Mouse (Mus musculus): ENCODE results near the gene Spred2. TPM values are rescaled to one million over a fixed set of nuclear protein-coding genes. Genes with fewer than 3 reads are reported as not detected.
A peak's percentile ranks its signal among the peaks of the same experiment; 100 is the strongest.

The Spred2 gene
- polyA plus RNA-seq, 1 experiment from 2014 or later = 3.5 TPM

DNA sequence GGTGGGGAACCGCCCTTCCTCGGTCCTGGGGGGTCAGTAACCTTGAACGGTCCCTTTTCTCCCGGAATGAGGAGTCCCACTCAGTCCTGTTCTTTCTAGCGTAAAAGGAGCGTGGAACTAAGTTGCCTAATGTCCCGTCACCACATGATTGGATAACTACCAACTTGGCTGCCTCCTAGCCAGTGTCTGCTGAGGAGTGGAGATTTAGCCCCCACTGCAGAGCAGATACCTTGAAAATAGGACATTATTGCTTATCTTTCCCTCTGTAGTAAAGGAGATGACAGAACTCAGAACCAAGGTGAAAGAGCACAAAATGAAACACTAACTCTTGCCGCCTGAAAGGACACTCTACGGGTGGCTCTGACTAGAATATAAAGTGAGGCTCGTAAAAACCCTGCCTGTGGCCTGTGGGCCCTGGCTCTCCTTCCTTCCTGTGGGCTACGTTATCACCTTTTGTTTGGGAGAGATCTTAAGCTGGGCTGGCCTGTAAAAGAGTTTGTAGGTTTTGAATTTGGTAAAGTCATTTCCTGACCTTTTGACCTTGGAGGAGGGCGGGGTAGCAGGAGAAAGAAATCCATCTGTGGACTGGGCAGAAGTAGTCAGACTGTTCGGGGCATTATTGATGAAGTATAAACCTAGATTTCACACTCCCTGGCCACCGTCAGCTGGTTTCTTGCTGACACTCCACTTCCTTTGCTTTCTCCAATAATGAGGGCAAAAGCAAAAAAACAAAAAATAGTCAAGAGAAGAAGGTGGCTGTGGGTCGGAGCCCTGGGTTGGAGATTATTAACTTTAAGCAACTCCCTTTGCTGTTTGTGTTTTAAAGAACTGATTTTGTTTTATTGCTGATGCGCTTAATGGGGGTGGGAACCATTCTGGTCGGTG lies 62.9 kb downstream of the Spred2 start:
- H3K9ac ChIP-seq (ENCODE audit: low read length) = no peak overlapping the region
- no peaks in the 10 kb centered on the region for H3K36me3 ChIP-seq (ENCODE audit: control insufficient read depth, insufficient read depth, low read length)
- H3K9me3 ChIP-seq (ENCODE audit: control insufficient read depth, low read length) = no peaks in the 10 kb centered on the region
- 30% methylated on average over 17 of the region's 17 CpGs for WGBS
- TF ChIP-seq CTCF (IDR thresholded peaks at IDR 0.05; ENCODE audit: low read depth) (no peak), EP300 (optimal IDR thresholded peaks at IDR 0.05) (no peak)
- DNase-seq (ENCODE audit: low spot score) (peak; percentile 14), ATAC-seq (ENCODE audit: low FRiP score, low TSS enrichment) (no peak)
- no peak overlapping the region for H3K4me3 ChIP-seq (ENCODE audit: low read depth, low read length)
- H3K4me2 ChIP-seq (replicated peaks; ENCODE audit: low read depth) = no peak overlapping the region; the same call in 1 of the 2 replicates
- no peaks in the 10 kb centered on the region for H3K27me3 ChIP-seq (ENCODE audit: control insufficient read depth, insufficient read depth, low read length)
- peaks cover 7% of the 10 kb centered on the region for H3K4me1 ChIP-seq (replicated peaks; ENCODE audit: control insufficient read depth, insufficient read depth)
- H3K27ac ChIP-seq (replicated peaks) = peak overlapping the region; percentile 69

DNA sequence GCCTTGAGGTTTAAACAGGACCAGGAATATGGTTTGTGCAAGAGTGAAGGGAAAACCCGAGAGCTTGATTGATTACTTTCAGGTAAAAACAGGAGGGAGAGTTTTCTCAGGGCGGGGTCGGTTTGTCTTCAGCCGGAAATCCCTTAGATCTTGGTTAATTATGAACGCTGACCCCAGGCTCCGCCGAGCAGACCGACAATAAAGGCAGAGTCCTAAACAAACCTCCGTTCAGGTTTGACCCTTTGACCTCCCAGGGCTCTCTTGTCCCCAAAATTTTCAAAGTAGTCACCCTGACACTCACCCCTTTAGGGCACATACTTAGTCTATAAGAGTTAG lies 63.5 kb downstream of the Spred2 start:
- Histone ChIP-seq H3K4me2 (replicated peaks; ENCODE audit: low read depth) (no peak overlapping the region), H3K36me3 (ENCODE audit: control insufficient read depth, insufficient read depth, low read length) (no peaks in the 10 kb centered on the region), H3K4me3 (ENCODE audit: low read depth, low read length) (no peak overlapping the region), H3K9ac (ENCODE audit: low read length) (no peak overlapping the region), H3K4me1 (replicated peaks; ENCODE audit: control insufficient read depth, insufficient read depth) (peaks cover 11% of the 10 kb centered on the region), H3K27ac (replicated peaks) (no peak overlapping the region), H3K27me3 (ENCODE audit: control insufficient read depth, insufficient read depth, low read length) (no peaks in the 10 kb centered on the region), H3K9me3 (ENCODE audit: control insufficient read depth, low read length) (no peaks in the 10 kb centered on the region)
- ATAC-seq (ENCODE audit: low FRiP score, low TSS enrichment) = no peak
- TF ChIP-seq CTCF (IDR thresholded peaks at IDR 0.05; ENCODE audit: low read depth) = no peak
- no peak for TF ChIP-seq EP300 (optimal IDR thresholded peaks at IDR 0.05)
- 21% methylated on average over 9 of the region's 9 CpGs for WGBS
- peak; percentile 13 for DNase-seq (ENCODE audit: low spot score)

DNA sequence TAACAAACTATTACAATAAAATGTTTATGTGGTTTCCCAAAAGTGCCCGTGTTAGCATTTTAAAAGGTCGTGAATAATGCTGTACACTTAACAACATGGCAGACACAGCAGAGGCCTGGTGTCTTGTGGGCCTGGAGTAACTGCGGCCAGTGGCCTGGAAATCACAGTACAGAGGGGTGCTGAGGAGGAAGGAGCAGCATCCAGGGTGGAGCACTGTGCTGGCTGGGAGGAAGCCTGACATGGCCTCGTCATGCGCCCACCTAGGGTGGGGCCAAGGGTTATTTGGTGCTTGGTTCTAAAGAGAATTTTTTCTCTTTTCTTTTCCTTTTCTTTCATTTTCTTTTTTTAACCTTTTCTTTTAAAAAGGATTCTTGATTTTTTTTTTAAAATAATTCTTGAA lies 64.0 kb downstream of the Spred2 start:
- 52% methylated on average over 5 of the region's 5 CpGs for WGBS

DNA sequence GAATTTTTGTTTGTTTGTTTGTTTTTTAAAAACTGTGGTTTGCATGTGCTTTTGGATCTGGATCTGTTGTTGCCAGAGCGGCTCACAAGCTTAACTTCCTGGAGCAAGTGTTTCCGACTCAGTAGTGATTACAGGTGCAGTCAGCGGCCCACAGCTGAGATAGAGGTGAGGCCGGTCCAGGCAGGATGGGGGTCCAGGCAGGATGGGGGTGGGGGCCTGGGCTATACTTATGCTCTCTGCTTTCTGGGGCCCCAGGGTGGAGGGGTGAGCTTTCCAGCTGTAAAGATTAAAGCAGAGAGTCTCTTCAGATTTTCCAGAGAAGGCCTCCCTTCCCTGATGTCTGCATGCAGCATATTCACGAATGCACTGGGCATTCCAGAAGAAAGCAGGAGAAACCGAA lies 64.5 kb downstream of the Spred2 start:
- no peak for DNase-seq (ENCODE audit: low spot score)
- H3K36me3 ChIP-seq (ENCODE audit: control insufficient read depth, insufficient read depth, low read length) = no peaks in the 10 kb centered on the region
- H3K27ac ChIP-seq (replicated peaks) = peak overlapping the region; percentile 8; the same call in 1 of the 2 replicates
- H3K4me3 ChIP-seq (ENCODE audit: low read depth, low read length) = no peak overlapping the region
- H3K27me3 ChIP-seq (ENCODE audit: control insufficient read depth, insufficient read depth, low read length) = no peaks in the 10 kb centered on the region
- H3K9ac ChIP-seq (ENCODE audit: low read length) = no peak overlapping the region
- no peaks in the 10 kb centered on the region for H3K9me3 ChIP-seq (ENCODE audit: control insufficient read depth, low read length)
- ATAC-seq (ENCODE audit: low FRiP score, low TSS enrichment) = no peak
- H3K4me2 ChIP-seq (replicated peaks; ENCODE audit: low read depth) = no peak overlapping the region
- peaks cover 13% of the 10 kb centered on the region for H3K4me1 ChIP-seq (replicated peaks; ENCODE audit: control insufficient read depth, insufficient read depth)
- WGBS = 57% methylated on average over 6 of the region's 6 CpGs
- TF ChIP-seq CTCF (IDR thresholded peaks at IDR 0.05; ENCODE audit: low read depth) (no peak), EP300 (optimal IDR thresholded peaks at IDR 0.05) (no peak)

More for the DNA sequence above, 64.0 kb downstream of the Spred2 start:
- Histone ChIP-seq H3K4me1 (replicated peaks; ENCODE audit: control insufficient read depth, insufficient read depth) (peaks cover 12% of the 10 kb centered on the region), H3K9me3 (ENCODE audit: control insufficient read depth, low read length) (no peaks in the 10 kb centered on the region), H3K36me3 (ENCODE audit: control insufficient read depth, insufficient read depth, low read length) (no peaks in the 10 kb centered on the region), H3K4me2 (replicated peaks; ENCODE audit: low read depth) (no peak overlapping the region), H3K9ac (ENCODE audit: low read length) (no peak overlapping the region), H3K4me3 (ENCODE audit: low read depth, low read length) (no peak overlapping the region), H3K27ac (replicated peaks) (peak overlapping the region; percentile 63; the same call in 1 of the 2 replicates), H3K27me3 (ENCODE audit: control insufficient read depth, insufficient read depth, low read length) (no peaks in the 10 kb centered on the region)
- no peak for DNase-seq (ENCODE audit: low spot score)
- no peak for ATAC-seq (ENCODE audit: low FRiP score, low TSS enrichment)
- TF ChIP-seq EP300 (optimal IDR thresholded peaks at IDR 0.05) (no peak), CTCF (IDR thresholded peaks at IDR 0.05; ENCODE audit: low read depth) (no peak)

DNA sequence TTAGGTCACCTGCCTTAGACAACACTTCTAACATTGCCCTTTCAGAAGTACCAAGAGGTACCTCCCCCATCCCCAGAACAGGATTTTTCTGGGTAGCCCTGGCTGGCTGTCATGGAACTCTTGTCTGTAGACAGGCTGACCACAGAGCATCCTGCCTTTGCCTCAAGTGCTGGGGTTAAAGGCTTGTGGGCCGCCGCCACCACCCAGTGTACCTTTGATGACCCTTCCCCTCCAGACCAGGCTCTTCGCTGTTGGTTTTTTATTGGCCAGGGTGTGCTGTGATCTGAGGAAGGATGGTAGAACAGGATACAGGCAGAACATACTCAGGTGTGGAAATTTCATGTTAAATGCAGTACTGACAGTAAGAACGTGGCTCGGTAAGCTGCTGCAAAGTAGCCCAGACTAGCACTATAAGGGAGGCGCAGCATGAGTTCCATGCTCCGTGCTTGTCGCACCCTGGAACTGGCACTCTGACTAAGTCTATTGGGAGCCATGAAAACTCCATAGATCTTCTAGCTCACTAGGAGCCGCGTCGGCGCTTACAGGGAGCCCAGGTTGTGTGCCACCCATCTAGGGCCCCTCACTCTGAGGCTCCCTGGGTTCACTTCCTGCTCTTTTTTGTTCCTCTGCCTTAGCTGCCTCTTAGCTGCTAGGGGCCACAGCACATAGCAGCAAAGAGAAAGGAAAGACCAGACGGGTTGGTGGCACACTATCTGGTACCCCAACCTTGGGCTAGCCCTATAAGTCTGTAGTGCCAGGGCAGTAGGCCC lies 65.2 kb downstream of the Spred2 start:
- H3K27me3 ChIP-seq (ENCODE audit: control insufficient read depth, insufficient read depth, low read length) = no peaks in the 10 kb centered on the region
- no peak overlapping the region for H3K4me2 ChIP-seq (replicated peaks; ENCODE audit: low read depth)
- H3K27ac ChIP-seq (replicated peaks) = peak overlapping the region; percentile 40; the same call in 1 of the 2 replicates
- no peak overlapping the region for H3K4me3 ChIP-seq (ENCODE audit: low read depth, low read length)
- no peaks in the 10 kb centered on the region for H3K36me3 ChIP-seq (ENCODE audit: control insufficient read depth, insufficient read depth, low read length)
- TF ChIP-seq CTCF (IDR thresholded peaks at IDR 0.05; ENCODE audit: low read depth) = no peak
- TF ChIP-seq EP300 (optimal IDR thresholded peaks at IDR 0.05) = no peak
- WGBS = 76% methylated on average over 13 of the region's 13 CpGs
- no peaks in the 10 kb centered on the region for H3K9me3 ChIP-seq (ENCODE audit: control insufficient read depth, low read length)
- peaks cover 13% of the 10 kb centered on the region for H3K4me1 ChIP-seq (replicated peaks; ENCODE audit: control insufficient read depth, insufficient read depth)
- DNase-seq (ENCODE audit: low spot score) (no peak), ATAC-seq (ENCODE audit: low FRiP score, low TSS enrichment) (no peak)
- no peak overlapping the region for H3K9ac ChIP-seq (ENCODE audit: low read length)

All from stomach, postnatal 0 days (tissue).